Mouse (Mus musculus) C2C12 (cell line): ENCODE results near the gene Slc24a3. TPM values are rescaled to one million over a fixed set of nuclear protein-coding genes. Genes with fewer than 3 reads are reported as not detected.

Source experiments
- H3K27me3 ChIP-seq: one replicate; pipeline ENCODE4 v1.6.1; 2011; ENCODE audit not compliant: control insufficient read depth, insufficient read depth, insufficient read length
- H3K36me3 ChIP-seq: one replicate; pipeline ENCODE4 v1.6.1; 2011; ENCODE audit not compliant: control insufficient read depth, insufficient read depth
- H3K4me3 ChIP-seq: one replicate; pipeline ENCODE4 v1.5.1; 2011; ENCODE audit warnings: mild to moderate bottlenecking, control low read depth; ENCODE audit not compliant: poor library complexity, insufficient read depth, severe bottlenecking
- H3K79me2 ChIP-seq: one replicate; pipeline ENCODE4 v1.6.1; 2011; ENCODE audit not compliant: control insufficient read depth, insufficient read depth
- H3K79me3 ChIP-seq: one replicate; pipeline ENCODE4 v1.6.1; 2011; ENCODE audit warnings: low read depth, control low read depth
- H3ac ChIP-seq: one replicate; pipeline ENCODE3; 2011; ENCODE audit warnings: low read depth; ENCODE audit not compliant: control insufficient read depth, insufficient read length
- CEBPB ChIP-seq: IDR thresholded peaks from one replicate; pipeline ENCODE4 v1.6.1; 2011; ENCODE audit warnings: low read depth, mild to moderate bottlenecking, control low read depth, moderate library complexity
- CTCF ChIP-seq: IDR thresholded peaks from one replicate; pipeline ENCODE4 v1.5.1; 2011; ENCODE audit not compliant: control insufficient read depth, insufficient read depth, insufficient read length
- FOSL1 ChIP-seq: IDR thresholded peaks from one replicate; pipeline ENCODE4 v1.8.0; 2011; ENCODE audit warnings: mild to moderate bottlenecking, low read length; ENCODE audit not compliant: poor library complexity, insufficient read depth, severe bottlenecking
- MAX ChIP-seq: IDR thresholded peaks from one replicate; pipeline ENCODE4 v1.6.1; 2011; ENCODE audit warnings: mild to moderate bottlenecking, control low read depth
- MYOD1 ChIP-seq: IDR thresholded peaks from one replicate; pipeline ENCODE4 v1.6.1; 2011; ENCODE audit warnings: low read depth; ENCODE audit not compliant: control insufficient read depth, insufficient read length
- MYOG ChIP-seq: IDR thresholded peaks from one replicate; pipeline ENCODE4 v1.6.1; 2011; ENCODE audit not compliant: control insufficient read depth, insufficient read length; ENCODE audit errors: extremely low read depth
- USF1 ChIP-seq: IDR thresholded peaks from one replicate; pipeline ENCODE4 v1.6.1; 2011; ENCODE audit warnings: low read depth, mild to moderate bottlenecking, control low read depth, moderate library complexity
- polyA plus RNA-seq: library from polyadenylated mRNA; unstranded; fragments of >200 nt; fragmentation: generic; extraction: Trizol; gene quantifications from one replicate; pipeline ENCODE4 v1.2.1, GENCODE M21; 2012; ENCODE audit warnings: missing spikeins

Gene Slc24a3
- polyA plus RNA-seq, 1 experiment, result 0.35 TPM

DNA sequence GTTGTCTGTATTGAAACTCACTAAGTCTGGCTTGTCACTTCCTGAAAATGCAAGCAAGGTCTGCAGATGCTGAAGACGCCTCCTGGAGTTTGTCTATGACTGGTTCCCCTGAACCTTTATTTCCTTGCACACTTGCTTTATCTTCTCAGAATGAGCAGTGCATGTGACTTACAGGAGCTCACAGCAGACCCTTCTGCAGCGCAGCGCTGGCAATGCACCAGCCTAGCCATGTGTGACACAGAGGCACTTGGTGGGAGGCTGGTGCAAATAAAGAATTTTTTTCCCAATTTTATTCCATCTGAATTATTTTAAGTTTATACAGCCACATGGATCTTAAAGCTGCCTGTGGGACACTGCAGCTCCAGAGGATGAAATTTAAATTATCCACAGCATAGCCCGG, 452.1 kb downstream of the Slc24a3 start:
- Histone ChIP-seq H3K79me2 (no peaks in the 10 kb centered on the region), H3K79me3 (no peaks in the 10 kb centered on the region), H3ac (no peak overlapping the region), H3K4me3 (no peak overlapping the region), H3K27me3 (no peaks in the 10 kb centered on the region), H3K36me3 (no peaks in the 10 kb centered on the region)
- TF ChIP-seq USF1 (no peak), CEBPB (no peak)

GRCm38 (mm10) chr2:145620709-145621108, 453.2 kb downstream of the Slc24a3 start:
- no peak for TF ChIP-seq CTCF
- no peak overlapping the region for H3ac ChIP-seq
- no peak overlapping the region for H3K4me3 ChIP-seq
- H3K36me3 ChIP-seq, result no peaks in the 10 kb centered on the region
- no peaks in the 10 kb centered on the region for H3K27me3 ChIP-seq
- H3K79me3 ChIP-seq, result no peaks in the 10 kb centered on the region
- H3K79me2 ChIP-seq, result no peaks in the 10 kb centered on the region

- H3K79me2 ChIP-seq, result no peaks in the 10 kb centered on the region
Observed at GRCm38 (mm10) chr2:145621119-145621518, 453.6 kb downstream of the Slc24a3 start.

GRCm38 (mm10) chr2:145631123-145631798, 463.7 kb downstream of the Slc24a3 start:
- no peaks in the 10 kb centered on the region for H3K79me2 ChIP-seq
- H3K79me3 ChIP-seq, result no peaks in the 10 kb centered on the region
- H3K4me3 ChIP-seq, result no peak overlapping the region
- H3ac ChIP-seq, result no peak overlapping the region
- TF ChIP-seq MAX, result no peak
- TF ChIP-seq FOSL1, result no peak
- TF ChIP-seq USF1, result no peak
- no peak for TF ChIP-seq CTCF
- no peak for TF ChIP-seq MYOG
- no peak for TF ChIP-seq MYOD1
- TF ChIP-seq CEBPB, result no peak
- H3K36me3 ChIP-seq, result no peaks in the 10 kb centered on the region
- H3K27me3 ChIP-seq, result no peaks in the 10 kb centered on the region

More at GRCm38 (mm10) chr2:145621119-145621518, 453.6 kb downstream of the Slc24a3 start:
- Histone ChIP-seq H3K4me3 (no peak overlapping the region), H3K27me3 (no peaks in the 10 kb centered on the region), H3ac (no peak overlapping the region), H3K79me3 (no peaks in the 10 kb centered on the region), H3K36me3 (no peaks in the 10 kb centered on the region)
- no peak for TF ChIP-seq CTCF
- no peak for TF ChIP-seq FOSL1
- no peak for TF ChIP-seq CEBPB
- no peak for TF ChIP-seq MYOD1
- no peak for TF ChIP-seq MYOG
- no peak for TF ChIP-seq MAX
- no peak for TF ChIP-seq USF1

DNA sequence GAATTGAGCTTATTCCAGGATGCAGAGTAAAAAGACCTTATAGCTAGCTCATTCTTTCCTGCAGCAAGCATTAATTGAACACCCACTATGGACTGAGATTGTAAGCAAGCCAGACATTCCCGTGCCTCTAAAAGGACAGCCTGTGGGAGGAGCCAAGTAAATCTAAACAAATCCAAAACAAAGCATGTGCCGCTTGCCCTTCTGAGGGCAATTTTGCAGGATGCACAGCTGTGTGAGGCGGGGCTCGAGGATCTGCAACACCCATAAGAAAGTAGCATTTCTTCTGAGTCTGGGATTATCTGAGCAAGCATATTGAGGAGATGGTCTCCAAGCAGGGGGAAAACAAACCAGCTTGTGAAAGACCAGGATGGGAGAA, 464.2 kb downstream of the Slc24a3 start:
- no peak overlapping the region for H3K4me3 ChIP-seq
- no peaks in the 10 kb centered on the region for H3K79me2 ChIP-seq
- no peaks in the 10 kb centered on the region for H3K36me3 ChIP-seq
- H3K79me3 ChIP-seq, result no peaks in the 10 kb centered on the region
- no peak for TF ChIP-seq CTCF
- no peak for TF ChIP-seq USF1
- no peak for TF ChIP-seq FOSL1
- TF ChIP-seq MYOG, result no peak
- no peak for TF ChIP-seq CEBPB
- TF ChIP-seq MYOD1, result no peak
- no peak for TF ChIP-seq MAX
- no peak overlapping the region for H3ac ChIP-seq
- no peaks in the 10 kb centered on the region for H3K27me3 ChIP-seq

DNA sequence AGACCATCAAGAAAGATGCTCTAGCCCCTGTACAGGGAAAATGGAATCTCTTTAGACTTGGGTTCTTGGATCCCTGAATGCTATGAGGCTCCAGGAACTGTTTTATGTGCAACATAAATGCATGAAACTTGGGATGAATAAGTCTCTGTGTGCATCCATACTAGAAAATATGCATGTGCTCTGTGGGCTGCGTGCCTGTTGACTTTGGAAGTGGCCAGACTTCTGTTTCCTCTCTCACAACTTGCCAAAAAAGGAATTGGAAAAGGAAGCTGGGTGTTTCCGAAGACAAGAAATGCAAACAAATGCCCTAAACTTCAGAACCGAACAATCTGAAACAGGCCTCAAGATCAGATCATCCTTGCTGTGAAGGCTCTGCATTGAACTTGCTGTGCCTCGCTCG, 466.3 kb downstream of the Slc24a3 start:
- TF ChIP-seq FOSL1 (no peak), MYOD1 (no peak), CEBPB (no peak), CTCF (no peak), MAX (no peak)
- H3K36me3 ChIP-seq, result no peaks in the 10 kb centered on the region
- H3K79me3 ChIP-seq, result no peaks in the 10 kb centered on the region

More for the DNA sequence above, 466.3 kb downstream of the Slc24a3 start:
- no peak overlapping the region for H3K4me3 ChIP-seq
- no peaks in the 10 kb centered on the region for H3K27me3 ChIP-seq
- no peak overlapping the region for H3ac ChIP-seq
- H3K79me2 ChIP-seq, result no peaks in the 10 kb centered on the region
